Mouse (Mus musculus): Measurements from ENCODE around the gene Phc2. TPM values are rescaled to one million over a fixed set of nuclear protein-coding genes. Genes with fewer than 3 reads are reported as not detected.

Gene Phc2
- polyA plus RNA-seq, 1 experiment: 126 TPM

DNA sequence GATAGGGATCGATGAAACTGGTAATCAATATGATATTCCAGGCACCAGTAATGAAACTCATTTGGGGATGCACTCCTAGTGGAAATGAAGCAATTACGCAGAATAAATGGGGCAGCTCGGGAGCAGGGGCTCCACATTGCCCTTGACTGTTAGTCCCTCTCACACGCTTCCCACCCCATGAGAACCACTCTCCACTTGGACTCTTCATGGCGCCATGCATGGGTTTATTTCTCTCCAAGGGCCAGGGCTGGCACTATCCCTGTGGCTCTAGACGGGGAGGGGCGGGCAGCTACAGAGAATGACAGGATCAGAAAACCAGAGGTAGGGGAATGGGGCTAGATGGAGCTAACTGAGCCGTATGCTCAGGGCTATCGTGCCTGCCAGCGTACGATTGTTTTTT is 29.6 kb downstream of the Phc2 start:
- H3K4me3 ChIP-seq (replicated peaks; ENCODE audit: extremely low read depth, low read depth, low read length): no peak overlapping the region
- no peaks in the 10 kb centered on the region for H3K4me1 ChIP-seq (ENCODE audit: control insufficient read depth, insufficient read depth, low read length)
- no peak for DNase-seq
- no peak for TF ChIP-seq CTCF (IDR thresholded peaks at IDR 0.05; ENCODE audit: insufficient read depth, low read length)
- TF ChIP-seq POLR2A (IDR thresholded peaks at IDR 0.05; ENCODE audit: borderline replicate concordance, extremely low read depth, low read depth, low read length): no peak
- 93% methylated on average over 11 of the region's 11 CpGs for WGBS

DNA sequence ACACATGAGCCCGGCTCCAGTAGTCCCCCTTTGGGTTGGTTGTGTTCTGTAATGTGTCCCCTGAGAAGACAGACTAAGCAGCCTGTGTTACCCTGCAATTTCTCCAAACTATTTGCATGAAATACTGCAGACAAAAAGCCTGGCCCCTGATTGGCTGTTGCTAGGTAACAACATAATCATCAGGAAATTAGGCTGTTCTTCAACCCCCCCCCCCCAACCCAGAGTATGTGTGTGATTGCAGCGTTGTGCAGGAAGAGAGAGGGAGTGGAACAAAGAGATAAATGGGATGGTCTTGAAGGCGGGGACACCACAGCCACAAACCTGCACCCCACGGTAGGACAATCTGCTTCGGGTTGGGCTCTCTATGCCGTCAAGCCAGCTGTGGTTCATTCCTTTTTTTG is 34.0 kb downstream of the Phc2 start:
- Histone ChIP-seq H3K4me1 (ENCODE audit: control insufficient read depth, insufficient read depth, low read length) (no peaks in the 10 kb centered on the region), H3K4me3 (replicated peaks; ENCODE audit: extremely low read depth, low read depth, low read length) (no peak overlapping the region)
- TF ChIP-seq POLR2A (IDR thresholded peaks at IDR 0.05; ENCODE audit: borderline replicate concordance, extremely low read depth, low read depth, low read length) (no peak), CTCF (IDR thresholded peaks at IDR 0.05; ENCODE audit: insufficient read depth, low read length) (no peak)
- WGBS: 46% methylated on average over 6 of the region's 6 CpGs
- no peak for DNase-seq

DNA sequence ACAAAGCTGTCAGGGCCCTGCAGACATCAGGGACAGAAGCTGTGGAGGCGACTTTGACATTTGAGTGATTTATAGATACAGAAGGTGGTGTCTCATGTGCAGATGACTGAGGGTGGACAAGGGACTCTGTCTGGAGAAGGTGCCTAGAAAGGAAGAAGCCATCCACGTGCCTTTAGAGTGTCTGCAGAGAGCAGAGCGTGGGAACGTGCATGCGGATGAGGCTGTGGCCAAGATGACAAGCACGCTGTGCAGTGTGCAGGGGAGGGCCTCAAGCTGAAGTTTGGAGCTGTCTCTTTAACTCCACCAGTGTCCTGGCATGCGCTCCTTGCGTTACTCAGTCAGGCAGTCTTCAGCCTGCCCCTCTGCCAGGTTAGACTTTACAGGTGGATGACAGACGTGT is 34.5 kb downstream of the Phc2 start:
- TF ChIP-seq POLR2A (IDR thresholded peaks at IDR 0.05; ENCODE audit: borderline replicate concordance, extremely low read depth, low read depth, low read length) (no peak), CTCF (IDR thresholded peaks at IDR 0.05; ENCODE audit: insufficient read depth, low read length) (no peak)
- H3K4me1 ChIP-seq (ENCODE audit: control insufficient read depth, insufficient read depth, low read length): no peaks in the 10 kb centered on the region
- H3K4me3 ChIP-seq (replicated peaks; ENCODE audit: extremely low read depth, low read depth, low read length): no peak overlapping the region
- 65% methylated on average over 9 of the region's 9 CpGs for WGBS
- no peak for DNase-seq

DNA sequence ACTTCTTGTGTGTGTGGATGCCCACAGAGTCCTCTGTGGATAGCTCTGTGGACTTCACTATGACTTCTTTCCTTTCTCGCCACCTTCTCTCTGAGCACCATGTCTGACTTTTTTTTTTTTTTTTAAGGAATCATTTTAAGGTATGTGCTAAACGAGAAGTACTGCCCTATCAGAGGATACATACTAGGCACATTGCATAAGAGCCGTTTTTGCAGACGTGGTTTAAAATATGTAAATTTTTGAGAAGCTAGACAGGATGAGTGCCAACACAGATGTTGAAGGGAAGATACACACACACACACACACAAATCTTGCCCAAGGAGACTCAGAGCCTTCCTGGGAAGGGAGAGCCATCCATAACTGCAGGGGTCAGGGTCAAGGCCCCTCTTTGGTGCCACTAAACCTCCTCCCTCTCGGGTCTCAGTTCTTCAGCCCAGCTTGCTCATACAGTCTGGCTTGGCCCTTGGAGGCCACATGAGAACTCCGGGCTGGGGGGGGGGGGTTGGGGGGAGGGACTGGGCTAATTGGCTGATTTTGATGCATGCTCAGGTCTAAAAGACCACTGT is 35.3 kb downstream of the Phc2 start:
- WGBS: 46% methylated on average over 6 of the region's 6 CpGs
- no peaks in the 10 kb centered on the region for H3K4me1 ChIP-seq (ENCODE audit: control insufficient read depth, insufficient read depth, low read length)
- no peak for DNase-seq
- no peak overlapping the region for H3K4me3 ChIP-seq (replicated peaks; ENCODE audit: extremely low read depth, low read depth, low read length)
- no peak for TF ChIP-seq CTCF (IDR thresholded peaks at IDR 0.05; ENCODE audit: insufficient read depth, low read length)
- TF ChIP-seq POLR2A (IDR thresholded peaks at IDR 0.05; ENCODE audit: borderline replicate concordance, extremely low read depth, low read depth, low read length): no peak

GRCm38 (mm10) chr4:128691195-128691594 is 36.7 kb downstream of the Phc2 start:
- TF ChIP-seq CTCF (IDR thresholded peaks at IDR 0.05; ENCODE audit: insufficient read depth, low read length) (no peak), POLR2A (IDR thresholded peaks at IDR 0.05; ENCODE audit: borderline replicate concordance, extremely low read depth, low read depth, low read length) (no peak)
- H3K4me3 ChIP-seq (replicated peaks; ENCODE audit: extremely low read depth, low read depth, low read length): no peak overlapping the region
- DNase-seq: no peak
- WGBS: 74% methylated on average over 4 of the region's 4 CpGs
- H3K4me1 ChIP-seq (ENCODE audit: control insufficient read depth, insufficient read depth, low read length): no peaks in the 10 kb centered on the region

DNA sequence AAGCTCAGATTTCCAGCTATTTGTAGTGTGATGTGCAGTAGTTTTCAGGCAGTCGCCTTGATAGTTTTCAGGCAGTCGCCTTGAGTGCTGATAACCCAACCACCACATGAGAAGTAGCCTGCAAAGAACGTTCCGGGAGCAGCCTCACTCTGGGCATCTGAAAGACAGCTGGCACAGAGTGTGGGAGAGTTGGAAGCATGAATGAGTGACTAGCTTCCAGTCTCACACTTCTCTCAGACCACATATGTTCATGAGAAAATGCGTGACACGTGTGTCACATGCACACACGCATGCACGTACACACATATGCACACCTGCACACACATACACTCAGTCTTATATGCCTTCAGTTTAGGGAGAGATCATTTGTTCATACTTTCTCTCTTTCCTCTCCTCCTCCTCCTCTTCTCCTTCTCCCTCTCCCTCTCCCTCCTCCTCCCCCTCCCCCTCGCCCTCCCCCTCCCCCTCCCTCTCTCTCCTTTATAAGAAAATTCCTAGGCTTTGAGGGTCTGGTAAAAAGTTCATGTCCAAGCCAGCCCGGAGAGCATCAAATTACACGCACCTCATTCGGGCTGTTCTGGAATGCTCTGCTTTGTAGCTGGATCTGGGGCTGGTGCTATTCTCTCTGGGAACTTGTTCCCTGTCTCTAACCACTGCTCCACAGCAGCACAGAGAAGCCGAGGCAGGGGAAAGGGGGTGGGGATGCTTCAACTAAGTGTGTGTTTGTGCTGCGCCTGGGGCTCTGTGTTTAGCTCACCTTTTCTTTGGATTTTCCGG is 37.8 kb downstream of the Phc2 start:
- Histone ChIP-seq H3K4me1 (ENCODE audit: control insufficient read depth, insufficient read depth, low read length) (no peaks in the 10 kb centered on the region), H3K4me3 (replicated peaks; ENCODE audit: extremely low read depth, low read depth, low read length) (no peak overlapping the region)
- no peak for DNase-seq
- 54% methylated on average over 14 of the region's 15 CpGs for WGBS
- no peak for TF ChIP-seq CTCF (IDR thresholded peaks at IDR 0.05; ENCODE audit: insufficient read depth, low read length)
- no peak for TF ChIP-seq POLR2A (IDR thresholded peaks at IDR 0.05; ENCODE audit: borderline replicate concordance, extremely low read depth, low read depth, low read length)

GRCm38 (mm10) chr4:128693207-128693606 is 38.7 kb downstream of the Phc2 start:
- Histone ChIP-seq H3K4me3 (replicated peaks; ENCODE audit: extremely low read depth, low read depth, low read length) (no peak overlapping the region), H3K4me1 (ENCODE audit: control insufficient read depth, insufficient read depth, low read length) (no peaks in the 10 kb centered on the region)
- DNase-seq: no peak
- TF ChIP-seq POLR2A (IDR thresholded peaks at IDR 0.05; ENCODE audit: borderline replicate concordance, extremely low read depth, low read depth, low read length): no peak
- no peak for TF ChIP-seq CTCF (IDR thresholded peaks at IDR 0.05; ENCODE audit: insufficient read depth, low read length)
- 43% methylated on average over 5 of the region's 5 CpGs for WGBS

- Histone ChIP-seq H3K4me3 (replicated peaks; ENCODE audit: extremely low read depth, low read depth, low read length) (no peak overlapping the region), H3K4me1 (ENCODE audit: control insufficient read depth, insufficient read depth, low read length) (no peaks in the 10 kb centered on the region)
- no peak for DNase-seq
- TF ChIP-seq POLR2A (IDR thresholded peaks at IDR 0.05; ENCODE audit: borderline replicate concordance, extremely low read depth, low read depth, low read length) (no peak), CTCF (IDR thresholded peaks at IDR 0.05; ENCODE audit: insufficient read depth, low read length) (no peak)
These were observed 39.8 kb downstream of the Phc2 start for GRCm38 (mm10) chr4:128694315-128694714.

GRCm38 (mm10) chr4:128695149-128695548 is 40.6 kb downstream of the Phc2 start:
- TF ChIP-seq POLR2A (IDR thresholded peaks at IDR 0.05; ENCODE audit: borderline replicate concordance, extremely low read depth, low read depth, low read length) (no peak), CTCF (IDR thresholded peaks at IDR 0.05; ENCODE audit: insufficient read depth, low read length) (no peak)
- WGBS: 50% methylated on average over 7 of the region's 7 CpGs
- Histone ChIP-seq H3K4me3 (replicated peaks; ENCODE audit: extremely low read depth, low read depth, low read length) (no peak overlapping the region), H3K4me1 (ENCODE audit: control insufficient read depth, insufficient read depth, low read length) (no peaks in the 10 kb centered on the region)
- no peak for DNase-seq
